Mouse (Mus musculus): Measurements from ENCODE around the gene Krt80.

GRCm38 (mm10) chr15:101371141-101371985 is 1.4 kb upstream of the Krt80 start:
- TF ChIP-seq CTCF (conservative IDR thresholded peaks at IDR 0.05; ENCODE audit: insufficient read depth, insufficient read length, low read depth, low read length) = no peak
- TF ChIP-seq POLR2A (IDR thresholded peaks at IDR 0.05; ENCODE audit: low read depth, low read length) = no peak

Data from kidney, adult 2 months (tissue).